Mouse (Mus musculus) activated CD4-positive, CD25-positive, alpha-beta regulatory T cell, adult 9 weeks (primary cell): ENCODE results near the gene Cpox. TPM values are rescaled to one million over a fixed set of nuclear protein-coding genes. Genes with fewer than 3 reads are reported as not detected.

Experiments used
- polyA plus RNA-seq: library from polyadenylated mRNA; unstranded; fragments of 100-300 nt; shearing (Covaris generic); gene quantifications from one replicate; pipeline ENCODE4 v1.2.1, GENCODE M21; 2017

Cpox gene
- polyA plus RNA-seq: 26.9 TPM

DNA sequence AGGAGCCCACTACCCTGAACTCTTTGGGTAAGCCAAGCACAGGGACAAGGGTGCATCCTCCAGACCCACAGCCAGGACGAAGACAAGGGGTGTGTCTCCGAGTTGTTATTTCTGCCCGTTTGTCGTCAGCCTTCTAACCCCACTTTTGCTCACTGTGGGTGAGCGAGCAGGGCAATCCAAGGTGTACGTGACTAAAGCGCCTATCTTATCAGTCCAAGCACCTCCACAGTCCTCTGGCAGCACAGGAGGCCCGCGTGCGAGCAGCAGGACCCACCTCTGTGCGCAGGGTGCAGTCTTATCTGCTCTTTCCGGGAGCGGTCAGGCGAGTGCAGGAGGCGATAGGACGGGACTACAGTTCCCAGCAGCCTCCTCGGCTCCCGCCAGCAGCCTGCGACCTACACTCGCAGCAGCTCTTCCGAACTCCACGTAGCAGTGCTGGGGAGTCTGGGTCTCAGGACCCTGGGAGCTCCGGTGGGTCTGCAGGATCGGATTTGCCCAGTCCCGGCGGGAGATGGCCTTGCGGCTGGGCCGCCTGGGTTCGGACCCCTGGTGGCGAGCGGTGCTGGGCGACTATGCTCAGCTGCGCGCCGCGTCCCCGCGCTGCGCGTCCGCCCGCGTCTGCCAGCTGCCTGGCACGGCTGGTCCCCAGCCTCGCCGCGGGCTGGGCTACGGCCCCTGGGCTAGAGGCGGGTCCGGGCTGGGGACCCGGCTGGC, at the start of gene Cpox:
Gene Cpox (plus strand): TSS at position 376 of the 714 bp plus-strand sequence.

DNA sequence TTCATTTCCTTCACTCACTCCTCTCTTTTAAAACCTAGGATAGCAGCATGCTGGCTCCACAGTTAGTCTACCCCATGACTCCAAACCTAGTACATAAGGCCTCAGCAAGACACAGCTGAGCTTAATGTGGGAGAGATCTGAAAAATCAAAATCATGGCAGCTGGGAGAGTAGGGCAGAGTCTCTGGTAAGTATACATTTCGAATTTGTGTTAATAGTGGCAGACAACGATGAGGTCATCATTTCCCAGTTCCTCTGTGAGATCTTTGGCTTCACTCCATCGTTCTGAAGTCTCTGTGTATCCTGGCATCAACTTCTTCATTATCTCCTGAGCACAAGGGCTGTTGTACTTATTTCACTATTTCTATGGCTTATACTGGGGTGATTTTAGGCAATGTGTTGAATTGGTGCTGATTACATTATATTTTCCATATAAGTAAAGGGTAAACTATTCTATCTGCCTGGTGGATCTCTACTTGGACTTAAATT, 31.4 kb upstream of the Cpox start, which contains the start of gene E330017A01Rik:
Gene E330017A01Rik (minus strand): TSS at position 51 of the 487 bp plus-strand sequence.

DNA sequence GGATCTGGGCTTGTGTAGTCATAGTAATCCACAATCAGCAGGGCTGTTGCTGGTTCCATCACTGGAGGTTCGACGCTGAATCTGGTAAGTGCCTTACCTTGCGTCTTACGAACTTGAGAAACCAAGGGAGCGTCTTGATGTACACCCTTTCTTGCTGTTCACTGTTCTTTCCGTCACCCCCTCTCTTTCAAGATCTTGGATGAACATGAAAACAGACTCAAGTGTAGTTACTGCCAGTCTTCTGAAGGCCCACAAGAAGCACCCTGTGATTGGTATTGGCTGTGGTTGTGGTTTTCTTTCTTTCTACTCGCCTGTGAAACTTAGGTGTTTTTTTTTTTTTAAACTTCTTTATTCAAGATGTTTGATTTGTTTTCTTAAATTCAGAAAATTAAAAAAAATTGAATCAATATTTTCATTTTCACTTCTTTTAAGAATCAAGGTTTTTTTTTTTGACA, 48.6 kb downstream of the Cpox start, which contains the start of gene Gpr15:
Gene Gpr15 (minus strand): TSS at position 405 of the 455 bp plus-strand sequence.

DNA sequence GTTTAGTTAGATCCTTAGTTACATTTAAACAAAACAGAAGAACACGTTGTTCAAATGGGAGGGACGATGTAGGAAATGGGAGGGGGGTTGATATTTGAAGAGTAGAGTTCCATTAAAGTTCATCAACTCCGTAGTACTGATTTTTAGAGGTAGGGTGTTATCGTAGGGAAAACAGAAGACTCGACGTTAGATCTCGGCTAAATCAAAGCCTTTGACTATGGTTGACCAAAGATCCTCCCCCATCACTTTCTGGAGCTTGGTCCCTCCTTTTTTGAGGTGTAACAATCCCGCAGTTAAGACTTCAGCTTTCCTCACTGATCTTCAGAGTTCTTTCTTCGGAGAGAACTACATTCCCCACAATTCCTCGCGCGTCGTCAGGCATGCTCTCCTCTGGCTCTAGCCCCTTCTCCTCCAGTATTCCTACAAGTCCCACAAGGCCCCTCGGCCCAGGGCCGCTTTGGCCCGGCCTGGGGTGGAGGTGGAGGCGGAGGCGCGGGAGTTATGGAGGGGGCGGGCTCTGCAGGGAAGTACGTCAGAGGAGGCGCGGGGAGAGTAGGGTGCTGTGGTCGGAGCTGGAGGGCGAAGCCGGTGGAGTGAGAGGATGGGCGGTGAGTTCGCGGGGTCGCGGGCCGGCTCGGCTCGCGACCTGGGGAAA, 57.5 kb downstream of the Cpox start, which contains the start of gene Cldnd1:
Gene Cldnd1 (plus strand): TSS at position 434 of the 655 bp plus-strand sequence.

DNA sequence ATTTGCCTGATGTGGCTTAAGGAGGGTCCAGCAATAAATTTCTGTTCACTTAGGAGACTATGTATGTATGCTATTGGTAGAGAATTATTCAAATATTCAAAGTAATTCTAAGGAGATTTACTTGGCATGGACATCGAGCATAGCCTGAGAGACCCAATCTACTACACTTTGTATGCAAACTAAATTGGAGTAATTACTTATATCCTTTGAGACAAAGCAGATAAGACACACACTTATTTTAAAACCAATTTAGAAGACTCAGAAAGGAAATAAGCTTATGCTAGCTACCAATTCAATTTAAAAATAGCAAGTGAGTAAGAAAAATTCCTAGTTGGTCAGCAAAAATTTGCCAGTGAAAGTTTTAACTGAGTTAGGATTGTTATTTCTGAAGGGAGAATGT, 93.0 kb downstream of the Cpox start, which contains the start of gene Olfr172:
Gene Olfr172 (minus strand): TSS at position 101 of the 400 bp plus-strand sequence.

Other genes starting within 250 kb of the Cpox start
- gene St3gal6, start 146.0 kb upstream of the Cpox start, polyA plus RNA-seq: 7.1 TPM
- not detected for gene Gm813, start 53.3 kb upstream of the Cpox start, polyA plus RNA-seq
- gene E330017A01Rik, start 31.6 kb upstream of the Cpox start, polyA plus RNA-seq: not detected
- gene Gpr15, start 48.8 kb downstream of the Cpox start, polyA plus RNA-seq: 18.7 TPM
- gene Cldnd1, start 57.6 kb downstream of the Cpox start, polyA plus RNA-seq: 128 TPM
- not detected for gene Olfr172, start 92.9 kb downstream of the Cpox start, polyA plus RNA-seq
- gene Olfr173, start 130.0 kb downstream of the Cpox start, polyA plus RNA-seq: 1.9 TPM
- gene Olfr175-ps1, start 156.5 kb downstream of the Cpox start, polyA plus RNA-seq: not detected
- not detected for gene Olfr177, start 204.5 kb downstream of the Cpox start, polyA plus RNA-seq
- gene Olfr178, start 221.8 kb downstream of the Cpox start, polyA plus RNA-seq: not detected